Mouse (Mus musculus) thymus, adult 2 months (tissue): Measurements from ENCODE around the gene Fkbp5.

ENCODE experiments used
- CTCF ChIP-seq: fragments of 200-500 bp; IDR thresholded peaks from 2 replicates; pipeline ENCODE4 v1.5.1; 2012; ENCODE audit warnings: mild to moderate bottlenecking, control low read depth, low read length, moderate library complexity, borderline replicate concordance; ENCODE audit not compliant: control insufficient read depth, poor library complexity, insufficient read depth; ENCODE audit errors: extremely low read depth
- POLR2A ChIP-seq: fragments of 200-500 bp; IDR thresholded peaks from 2 replicates; pipeline ENCODE4 v1.6.1; 2012; ENCODE audit warnings: mild to moderate bottlenecking, low read length, control low read depth, moderate library complexity; ENCODE audit not compliant: control insufficient read depth, poor library complexity, insufficient read depth; ENCODE audit errors: extremely low read depth

DNA sequence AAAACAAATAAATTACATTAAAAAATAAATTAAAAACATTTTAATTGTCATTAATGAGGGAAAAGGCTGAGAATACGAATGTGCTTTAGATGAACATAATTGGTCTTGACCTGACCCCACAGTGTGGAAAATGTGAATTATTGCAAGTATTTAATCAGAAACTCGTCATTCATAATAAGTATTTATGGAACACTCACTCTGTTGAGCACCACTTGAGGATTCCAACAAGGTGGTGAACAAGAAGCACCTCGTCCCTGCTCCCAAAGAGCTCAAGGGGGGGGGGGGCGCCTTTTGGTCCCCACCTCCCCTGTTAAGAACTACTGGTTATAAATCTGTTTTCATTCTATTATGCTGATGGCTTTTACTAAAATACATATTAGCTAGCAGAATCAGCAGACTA lies 51.4 kb downstream of the Fkbp5 start:
- TF ChIP-seq CTCF (no peak), POLR2A (no peak)
